Mouse (Mus musculus) neural tube, embryonic 10.5 days (tissue): Measurements from ENCODE around the gene Apbb1ip.

Source experiments
- DNase-seq: peaks from one replicate; pipeline ENCODE4 v3.0.0-alpha.2; 2017; ENCODE audit warnings: low spot score; ENCODE audit errors: extremely low spot score

The Apbb1ip gene

DNA sequence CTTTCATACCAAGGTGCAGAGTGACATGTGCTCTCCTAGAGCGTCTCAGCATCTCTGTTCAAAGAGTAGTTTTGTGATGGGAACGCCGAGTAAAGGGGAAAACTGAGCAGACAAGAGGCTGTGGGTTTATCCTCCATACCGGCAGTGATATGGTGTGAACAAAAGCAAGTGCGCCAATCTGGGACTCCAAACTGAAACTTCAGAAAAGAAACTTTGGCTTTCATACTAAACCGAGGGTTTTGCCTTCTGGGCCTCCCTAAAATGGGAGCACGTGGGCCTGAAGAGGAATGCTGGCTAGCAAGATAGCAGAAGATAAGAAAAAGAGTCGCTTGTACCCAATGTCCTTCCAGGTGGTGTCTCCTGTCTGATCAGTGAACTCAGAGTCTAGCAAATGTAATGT lies 1.3 kb downstream of the Apbb1ip start:
- no peak for DNase-seq

DNA sequence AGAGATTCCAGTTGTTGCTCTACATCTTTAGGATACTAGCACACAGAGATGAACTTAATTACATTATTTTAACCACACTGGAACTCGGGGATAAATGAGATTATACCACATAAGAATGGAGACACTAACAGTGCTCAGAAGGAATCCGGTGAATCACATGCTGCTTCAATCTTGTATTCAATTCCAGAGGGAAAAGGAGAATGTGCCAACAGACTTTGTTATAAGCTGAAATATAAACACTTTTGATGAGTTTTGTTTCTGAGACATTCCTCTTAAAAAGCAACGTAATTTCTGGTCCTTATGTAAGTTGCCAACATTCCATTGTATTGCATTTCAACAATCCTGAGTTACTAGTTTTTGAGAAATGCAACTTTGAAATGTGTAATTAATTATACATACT lies 1.8 kb downstream of the Apbb1ip start:
- no peak for DNase-seq

DNA sequence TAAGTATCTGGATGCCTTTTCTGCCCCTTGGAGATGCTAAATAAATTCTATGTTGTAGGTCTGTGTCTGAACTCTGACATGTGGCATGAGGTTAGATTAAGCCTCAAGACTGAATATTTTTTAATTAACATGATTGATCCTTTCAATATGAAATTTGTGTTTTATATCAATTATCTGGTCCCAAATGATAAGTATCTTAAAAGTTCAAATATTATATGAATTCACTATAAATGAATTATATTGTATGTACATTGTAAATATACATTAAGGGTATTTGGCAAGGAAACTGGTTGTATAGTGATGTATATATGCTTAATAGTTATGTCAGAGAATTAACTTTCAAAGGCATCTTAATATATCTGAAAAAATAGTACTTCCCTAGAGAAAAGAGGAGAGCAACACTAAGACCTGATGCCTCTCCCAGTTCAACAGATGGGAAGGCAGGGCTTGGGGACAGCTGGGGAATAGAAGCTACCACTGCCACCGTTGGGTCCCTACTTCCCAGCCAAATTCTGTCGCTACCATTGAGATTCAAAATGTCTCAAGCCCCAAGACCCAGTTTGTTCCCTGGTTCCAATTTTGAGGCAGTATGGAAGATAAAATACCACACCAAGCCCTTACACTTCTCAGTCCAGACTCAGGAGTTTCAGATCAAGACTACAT lies 2.8 kb downstream of the Apbb1ip start:
- DNase-seq, result no peak

DNA sequence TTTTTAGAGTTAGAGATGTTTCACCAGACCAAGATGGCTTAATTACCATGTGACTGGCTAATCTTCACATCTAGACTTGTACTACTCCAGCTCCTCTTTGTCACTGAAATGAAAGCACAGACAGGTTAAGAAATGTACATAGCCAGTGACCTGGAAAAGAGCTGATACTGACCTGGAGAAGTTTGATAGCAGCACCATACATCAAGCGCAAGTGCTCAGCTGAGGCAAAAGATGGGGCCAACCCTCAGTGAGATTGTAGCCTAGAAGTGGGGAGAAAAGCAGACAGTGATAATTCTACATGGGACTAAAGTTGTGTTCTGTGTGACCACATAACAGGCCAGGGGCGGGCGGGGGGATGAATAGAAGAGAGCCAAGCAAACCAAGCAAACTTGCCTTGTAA lies 3.9 kb downstream of the Apbb1ip start:
- no peak for DNase-seq

DNA sequence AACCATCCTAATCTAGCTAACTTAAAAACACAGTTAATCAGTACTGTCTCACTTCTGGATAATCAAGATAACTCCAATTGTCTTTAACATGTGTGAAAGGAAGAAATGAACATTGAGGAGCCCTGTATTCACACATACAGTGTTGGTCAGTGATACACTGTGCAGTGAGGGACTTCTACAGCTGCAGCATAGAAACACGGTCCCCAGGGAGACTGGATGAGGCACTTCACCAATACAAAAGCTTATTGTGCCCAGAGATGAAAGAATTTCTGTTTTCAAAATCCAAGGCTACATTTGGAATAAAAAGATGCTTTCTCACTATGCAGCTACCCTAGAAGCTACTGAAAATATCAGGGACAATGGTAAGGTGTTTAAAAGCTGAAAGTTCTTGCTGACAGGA lies 7.0 kb downstream of the Apbb1ip start:
- no peak for DNase-seq

DNA sequence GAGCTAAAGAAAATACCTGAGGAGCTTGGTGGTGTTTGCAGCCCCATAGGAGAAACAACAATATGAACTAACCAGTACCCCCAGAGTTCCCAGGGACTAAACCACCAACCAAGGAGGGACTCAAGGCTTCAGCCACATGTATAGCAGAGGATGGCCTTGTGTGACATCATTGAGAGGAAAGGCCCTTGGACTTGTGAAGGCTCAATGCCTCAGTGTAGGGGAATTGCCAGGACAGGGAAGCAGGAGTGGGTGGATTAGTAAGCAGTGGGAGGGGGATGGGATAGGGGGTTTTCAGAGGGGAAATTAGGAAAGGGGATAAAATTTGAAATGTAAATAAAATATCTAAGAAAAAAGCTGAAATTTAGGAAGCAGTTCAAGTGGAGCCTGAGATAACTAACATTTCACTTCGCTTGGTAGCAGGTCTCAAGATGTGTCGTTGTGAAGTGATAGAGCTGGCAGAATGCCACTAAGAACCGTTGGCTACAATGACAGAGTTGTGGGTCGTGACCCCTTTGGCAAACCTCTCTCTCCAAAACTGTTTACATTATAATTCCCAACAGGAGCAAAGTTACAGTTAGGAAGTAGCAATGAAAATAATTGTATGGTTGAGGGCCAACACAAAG lies 7.6 kb downstream of the Apbb1ip start:
- DNase-seq, result no peak

DNA sequence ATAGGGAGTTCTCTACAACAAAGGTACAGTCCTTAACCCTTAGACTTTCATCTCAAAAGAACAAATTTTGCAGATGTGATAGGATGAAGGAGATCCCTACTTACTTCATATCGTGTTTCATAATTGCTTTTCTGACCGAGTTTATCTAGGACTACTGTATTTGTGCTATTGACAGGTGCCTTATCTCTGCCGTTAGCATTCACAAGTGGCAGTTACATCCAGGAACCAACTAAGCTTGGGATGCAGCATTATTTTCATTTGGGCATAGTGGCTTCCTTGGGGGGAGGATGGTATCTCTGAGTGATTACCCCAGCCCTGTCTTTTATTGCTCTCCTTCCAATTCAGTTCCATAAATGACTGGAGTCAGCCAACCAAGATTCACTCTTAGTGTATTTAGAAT lies 8.2 kb downstream of the Apbb1ip start:
- DNase-seq, result no peak

DNA sequence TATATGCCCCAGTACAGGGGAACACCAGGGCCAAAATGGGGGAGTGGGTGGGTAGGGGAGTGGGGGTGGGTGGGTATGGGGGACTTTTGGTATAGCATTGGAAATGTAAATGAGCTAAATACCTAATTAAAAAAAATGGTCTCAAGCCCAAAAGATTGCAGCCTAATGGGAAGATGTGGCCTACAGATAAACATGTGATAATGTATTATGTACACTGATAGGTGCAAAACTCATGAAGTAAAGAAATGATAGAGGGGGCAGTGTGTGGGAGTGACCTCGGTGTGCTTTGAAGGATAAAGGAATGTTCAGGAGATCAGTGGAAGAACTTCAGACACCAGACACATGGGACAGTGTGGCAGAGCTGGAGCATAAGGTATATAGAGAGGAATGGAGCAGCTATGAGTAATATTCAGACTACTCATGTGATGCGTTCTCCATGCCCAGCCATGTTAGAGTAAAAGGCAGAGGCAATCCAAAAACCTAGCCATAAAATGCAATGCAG lies 9.3 kb downstream of the Apbb1ip start:
- no peak for DNase-seq

DNA sequence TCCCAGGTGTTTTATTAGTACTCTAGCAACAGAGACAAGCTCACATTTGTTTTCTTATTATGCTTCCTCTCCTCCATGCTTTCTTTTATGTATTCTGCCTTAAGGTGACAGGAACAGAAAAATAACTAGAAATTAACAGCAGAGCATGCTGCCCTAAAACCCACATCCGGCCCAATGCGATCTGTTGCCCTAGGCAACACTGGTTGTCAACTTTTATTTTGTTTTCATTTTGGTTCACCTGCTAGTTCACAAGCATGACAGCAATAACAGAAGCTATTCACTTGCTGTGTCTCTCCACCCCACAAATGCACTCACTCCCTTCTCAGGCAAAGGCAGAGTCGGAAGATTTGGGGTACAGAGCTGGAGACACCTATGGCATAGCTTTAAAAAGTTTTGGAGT lies 10.3 kb downstream of the Apbb1ip start:
- DNase-seq, result no peak

DNA sequence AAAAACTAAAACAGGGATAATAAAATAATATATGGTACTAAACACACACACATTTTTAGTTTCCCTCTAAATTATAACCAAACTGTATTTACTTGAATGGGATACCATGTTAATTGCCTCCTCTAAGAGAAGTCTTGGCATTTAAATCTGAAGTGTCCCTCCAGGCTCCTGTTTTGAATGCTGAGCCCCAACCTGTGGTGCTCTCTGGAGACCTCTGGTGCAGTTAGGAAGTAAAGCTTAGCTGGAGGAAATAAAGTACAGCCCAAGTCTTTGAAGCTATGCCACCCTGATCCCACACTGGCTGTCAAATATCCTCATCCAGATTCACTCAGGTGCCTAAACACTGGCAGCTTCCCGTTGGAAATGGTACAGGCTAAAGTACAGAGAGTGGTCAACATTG lies 10.9 kb downstream of the Apbb1ip start:
- DNase-seq, result no peak

DNA sequence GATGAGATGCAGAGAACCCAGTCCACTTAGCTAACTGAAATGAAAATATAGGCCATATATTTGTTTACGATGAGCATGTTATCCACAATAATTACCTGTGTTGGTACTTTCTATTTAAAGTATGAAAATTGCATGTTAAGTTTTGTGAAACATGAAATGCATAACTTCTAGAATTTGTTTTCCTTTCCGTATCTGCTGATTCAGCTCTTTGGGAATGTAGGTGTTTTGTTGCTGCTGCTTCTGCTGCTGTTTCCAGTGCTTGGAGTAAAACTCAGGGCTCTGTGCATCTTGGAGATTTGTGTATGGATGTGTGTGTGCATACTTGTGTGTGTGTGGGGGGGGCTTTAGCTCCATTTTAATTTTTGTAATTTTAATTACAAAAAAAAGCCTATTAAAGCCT lies 14.8 kb downstream of the Apbb1ip start:
- no peak for DNase-seq

DNA sequence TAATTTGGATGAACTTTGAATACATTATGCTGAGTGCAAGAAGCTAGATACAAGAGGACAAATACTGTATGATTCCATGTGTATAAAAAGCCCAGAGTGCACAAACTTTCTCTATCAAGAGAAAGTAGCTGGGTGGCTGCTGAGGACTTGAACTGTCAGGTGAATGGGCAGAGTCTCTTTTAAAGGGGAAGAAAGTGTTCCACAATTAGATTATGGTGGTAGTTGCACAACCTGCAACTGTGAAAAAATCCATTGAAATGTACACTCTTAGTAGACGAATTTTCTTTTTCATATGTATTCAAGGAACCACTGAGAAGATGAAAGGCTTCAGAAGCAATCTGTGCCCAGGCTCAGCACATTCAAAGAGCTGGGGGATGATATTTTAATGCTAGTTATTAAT lies 15.7 kb downstream of the Apbb1ip start:
- no peak for DNase-seq

DNA sequence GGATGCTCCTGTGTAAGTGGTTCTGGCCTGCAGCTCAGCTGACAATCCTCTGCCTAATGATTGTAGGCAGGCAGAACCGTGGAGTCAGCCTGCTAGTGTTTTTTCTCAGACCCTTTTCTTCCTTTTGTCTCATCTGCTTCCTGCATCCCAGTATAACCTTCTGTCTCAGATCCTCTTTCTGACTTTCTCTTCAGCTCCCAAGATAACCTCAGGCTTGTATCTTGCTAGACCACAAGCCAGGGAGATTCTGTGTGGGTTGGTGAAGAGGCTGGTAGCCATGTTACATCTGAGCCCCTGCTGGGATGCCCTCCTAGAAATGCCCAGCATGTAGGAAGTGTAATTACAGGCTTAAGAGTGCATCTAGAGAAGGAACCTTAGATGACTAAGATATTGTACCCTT lies 16.5 kb downstream of the Apbb1ip start:
- no peak for DNase-seq

DNA sequence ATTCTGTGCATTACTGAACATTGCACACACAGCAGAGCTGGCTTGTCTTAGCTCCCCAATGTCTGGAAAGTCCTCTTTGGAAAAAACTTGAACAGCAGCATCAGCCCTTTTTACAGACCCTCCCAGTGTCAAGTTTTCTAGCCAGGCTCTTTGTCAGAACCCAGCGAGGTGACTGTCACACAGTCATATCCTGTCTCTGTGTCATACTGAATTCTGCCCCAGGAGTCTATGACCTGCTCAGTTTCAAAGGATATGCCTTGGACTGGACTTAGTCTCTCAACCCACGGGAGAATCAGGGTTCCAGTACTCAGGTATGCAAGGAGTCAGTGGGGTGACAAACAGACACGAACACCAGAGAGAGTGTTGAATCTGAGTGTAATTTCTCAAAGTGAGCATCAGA lies 21.2 kb downstream of the Apbb1ip start:
- DNase-seq, result no peak

DNA sequence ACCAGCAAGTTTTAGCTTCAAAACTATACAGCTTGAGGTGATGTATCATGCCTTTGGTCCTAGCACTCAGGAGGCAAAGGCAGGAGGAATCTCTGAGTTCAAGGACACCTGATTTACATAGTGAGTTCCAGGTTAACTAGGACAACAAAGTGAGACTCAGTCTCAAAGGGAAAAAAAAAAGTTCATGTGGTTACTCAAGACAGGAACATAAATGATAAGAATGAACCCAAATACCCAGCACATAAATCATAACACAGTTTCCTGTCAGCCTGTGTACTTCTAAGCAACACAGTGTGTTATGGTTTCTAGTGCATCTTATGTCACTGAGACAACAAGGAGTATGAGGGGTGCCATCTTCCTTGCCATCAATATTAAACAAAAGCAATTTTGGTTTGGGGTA lies 22.6 kb downstream of the Apbb1ip start:
- no peak for DNase-seq

DNA sequence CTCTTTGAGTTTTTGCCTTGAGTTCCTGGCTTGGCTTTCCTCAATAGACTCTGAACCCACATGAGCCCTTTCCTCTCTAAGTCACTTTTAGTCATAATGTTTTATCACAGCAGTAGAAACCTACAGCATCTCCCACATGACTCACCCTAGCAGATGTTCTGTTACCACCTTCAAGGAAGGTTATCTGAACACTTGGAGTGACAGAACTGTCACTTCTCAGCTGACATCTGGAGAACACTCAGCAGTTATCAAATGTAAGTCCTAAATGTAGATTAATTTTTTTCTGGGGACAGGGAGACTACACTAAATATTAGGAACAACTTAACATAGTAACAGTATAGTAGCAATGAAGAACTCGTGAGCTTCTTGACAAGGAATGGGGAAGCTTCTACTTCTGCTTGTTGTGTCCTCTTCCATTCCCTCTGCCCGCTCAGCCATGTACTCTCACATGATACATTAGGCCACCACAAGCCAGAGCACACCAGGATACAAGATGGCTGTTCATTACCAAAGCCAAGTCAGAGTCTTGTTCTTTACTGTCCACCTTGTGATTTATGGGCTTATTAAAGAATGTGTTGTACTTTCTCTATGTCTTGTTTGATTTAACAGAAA lies 25.6 kb downstream of the Apbb1ip start:
- no peak for DNase-seq

DNA sequence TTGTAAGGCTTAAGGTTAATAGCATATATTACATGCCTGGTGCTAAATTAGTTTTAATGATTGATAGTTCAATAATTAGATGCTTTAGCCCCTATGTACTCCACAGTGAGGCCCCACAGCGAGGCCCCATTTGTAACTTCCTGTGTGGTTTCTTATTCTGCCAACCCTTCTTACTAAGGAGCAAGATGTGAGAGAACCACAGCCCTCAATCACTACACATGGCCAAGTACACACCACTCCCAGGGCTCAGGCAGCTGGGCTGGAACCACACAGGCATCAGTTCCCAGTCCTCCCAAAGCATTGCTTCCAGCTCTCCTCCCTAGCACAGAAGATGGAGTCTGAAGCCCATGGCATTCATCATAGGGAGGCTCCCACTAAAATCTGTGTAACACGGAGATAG lies 31.7 kb downstream of the Apbb1ip start:
- no peak for DNase-seq

DNA sequence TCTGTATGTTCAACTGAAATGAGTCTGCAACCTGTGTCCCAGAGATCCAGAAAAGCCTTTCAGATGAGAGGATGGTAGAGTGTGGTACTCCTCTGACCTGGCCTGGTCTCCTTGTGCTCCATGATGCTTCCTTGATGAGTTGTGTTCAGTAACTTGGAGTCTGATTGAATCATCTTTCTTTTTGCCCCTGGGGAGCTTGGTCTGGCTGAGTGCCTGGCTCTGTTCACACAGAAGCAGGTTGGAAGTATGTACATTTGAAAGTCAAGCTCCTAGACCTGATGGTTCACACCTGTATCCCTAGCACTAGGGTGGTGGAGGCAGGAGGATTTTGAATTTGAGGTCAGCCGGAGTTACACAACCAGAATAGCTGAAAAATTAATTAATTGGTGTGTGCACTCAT lies 32.7 kb downstream of the Apbb1ip start:
- DNase-seq, result no peak

DNA sequence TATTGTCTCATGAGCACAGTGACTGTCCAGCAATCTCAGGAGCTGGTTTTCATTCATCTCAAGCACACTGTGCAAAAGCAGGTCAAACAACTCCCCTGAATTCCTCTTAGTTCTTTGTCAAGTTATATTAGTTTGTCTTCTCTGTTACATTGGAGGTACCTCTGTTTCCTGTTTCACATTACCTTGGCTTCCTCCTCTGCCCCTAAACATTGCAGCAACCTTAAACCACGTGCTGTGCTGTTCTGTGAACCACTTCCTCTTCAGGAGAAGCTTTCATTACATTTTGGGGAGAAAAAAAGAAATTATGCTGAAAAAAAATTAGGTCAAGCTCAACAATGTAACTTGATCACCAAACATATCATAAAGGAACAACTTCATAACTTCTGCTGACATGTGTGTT lies 33.4 kb downstream of the Apbb1ip start:
- no peak for DNase-seq

DNA sequence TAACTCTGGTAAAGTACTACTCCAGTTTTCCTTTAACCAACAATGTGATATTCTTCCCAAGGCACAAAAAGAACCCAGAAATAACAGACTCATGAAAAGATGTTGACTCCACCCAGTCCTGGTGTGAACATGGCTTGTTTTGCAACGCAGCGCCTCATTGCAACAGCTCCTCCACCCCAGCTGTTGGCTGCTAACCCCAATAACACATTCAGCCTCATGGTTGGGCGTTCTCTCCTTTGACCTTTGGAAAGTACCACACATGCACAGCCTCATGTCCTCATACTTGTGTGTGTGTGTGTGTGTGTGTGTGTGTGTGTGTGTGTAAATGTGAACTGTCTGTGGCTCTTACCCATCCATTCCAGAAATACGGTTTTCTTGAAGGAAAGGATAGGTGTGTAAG lies 37.0 kb downstream of the Apbb1ip start:
- DNase-seq, result no peak

DNA sequence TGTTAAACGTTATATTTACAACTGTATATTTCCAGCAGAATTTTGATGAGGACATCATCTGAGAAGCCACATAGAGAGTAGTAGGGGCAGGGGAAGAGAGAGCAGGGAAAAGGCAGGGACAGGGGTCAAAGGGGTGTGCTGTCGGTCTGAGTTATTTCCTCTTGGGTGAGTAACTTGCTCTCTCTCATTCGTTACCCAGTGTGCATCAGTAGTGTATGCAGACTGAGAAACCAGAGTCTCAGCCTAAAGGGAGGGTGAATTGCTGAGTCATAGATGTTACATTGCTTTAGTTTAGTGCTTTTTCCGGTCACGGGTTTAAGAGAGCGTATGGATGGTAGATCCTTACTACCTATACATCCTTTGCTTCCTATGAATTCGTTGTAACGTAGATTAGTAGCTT lies 37.6 kb downstream of the Apbb1ip start:
- DNase-seq, result no peak

DNA sequence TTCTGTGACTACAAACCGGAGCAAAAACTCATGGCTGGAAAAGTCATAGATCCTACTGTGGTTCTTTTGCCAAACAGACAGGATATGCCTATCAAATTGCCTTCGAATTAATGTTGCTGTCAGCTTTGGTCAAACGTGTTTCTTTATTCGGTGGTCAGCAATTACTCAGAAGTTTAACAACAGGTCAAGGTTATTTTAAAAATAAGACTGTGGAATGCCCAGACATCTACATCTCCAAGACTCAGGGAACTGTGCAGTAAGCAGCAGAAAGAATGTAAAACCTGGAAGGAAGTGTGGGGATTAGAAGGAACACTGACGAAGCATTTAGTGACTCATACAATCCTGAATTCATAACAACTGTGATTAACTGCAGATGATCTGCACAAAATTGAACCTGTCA lies 40.0 kb downstream of the Apbb1ip start:
- DNase-seq, result no peak

DNA sequence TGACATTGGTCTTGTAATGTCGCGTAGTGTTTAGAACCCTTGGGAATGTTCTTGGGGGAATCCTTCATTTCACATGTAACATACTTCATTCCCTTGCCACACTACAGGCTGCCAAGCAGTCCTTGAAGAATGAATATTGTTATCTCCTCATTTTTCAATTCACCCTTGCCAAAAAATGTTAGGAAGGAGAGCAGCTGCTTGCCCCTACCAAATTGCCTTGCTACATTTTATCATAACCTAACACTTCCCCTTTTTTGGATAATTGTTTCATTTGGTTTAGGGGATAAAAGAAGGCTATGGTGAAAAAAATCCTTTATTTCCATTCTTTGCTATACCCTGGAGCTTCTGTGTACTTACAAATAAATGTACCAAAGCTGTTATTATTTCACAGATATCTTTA lies 41.8 kb downstream of the Apbb1ip start:
- no peak for DNase-seq
